In genomic region chr4:144891743-144892132, GRCm38 (mm10) we compare ENCODE assay signal across 7 mouse cellular contexts. TPM values are rescaled to one million over a fixed set of nuclear protein-coding genes. Genes with fewer than 3 reads are reported as not detected.
A peak's percentile ranks its signal among the peaks of the same experiment; 100 is the strongest.
DNase-seq lines count a peak whose midpoint lies in the region; ATAC-seq and TF ChIP-seq lines count a peak whose summit lies in the region.

No protein-coding gene starts in this region.

- H3K9ac ChIP-seq in neural tube, embryonic 11.5 days (ENCODE audit: low read length) = peak overlapping the region; percentile 66
- H3K9ac ChIP-seq in forebrain, embryonic 14.5 days (ENCODE audit: low read length) = peak overlapping the region; percentile 56; the same call in 1 of the 2 replicates
- no peak overlapping the region for H3K9ac ChIP-seq in limb, embryonic 15.5 days
- peak overlapping the region; percentile 86 for H3K9ac ChIP-seq in stomach, postnatal 0 days (ENCODE audit: low read length)

- no peaks in the 10 kb centered on the region for H3K27me3 ChIP-seq in neural tube, embryonic 11.5 days (ENCODE audit: control insufficient read depth, insufficient read depth, low read length)
- peaks cover 28% of the 10 kb centered on the region for H3K27me3 ChIP-seq in forebrain, embryonic 14.5 days (replicated peaks; ENCODE audit: control insufficient read depth, insufficient read depth, low read length)
- no peaks in the 10 kb centered on the region for H3K27me3 ChIP-seq in limb, embryonic 15.5 days
- no peaks in the 10 kb centered on the region for H3K27me3 ChIP-seq in stomach, postnatal 0 days (ENCODE audit: control insufficient read depth, insufficient read depth, low read length)

- peaks cover 22% of the 10 kb centered on the region for H3K4me1 ChIP-seq in neural tube, embryonic 11.5 days (ENCODE audit: control insufficient read depth, insufficient read depth, low read length)
- H3K4me1 ChIP-seq in forebrain, embryonic 14.5 days (ENCODE audit: control insufficient read depth, insufficient read depth, low read length) = peaks cover 7% of the 10 kb centered on the region
- H3K4me1 ChIP-seq in limb, embryonic 15.5 days = peaks cover 67% of the 10 kb centered on the region
- H3K4me1 ChIP-seq in stomach, postnatal 0 days (replicated peaks; ENCODE audit: control insufficient read depth, insufficient read depth) = peaks cover 17% of the 10 kb centered on the region

- H3K9me3 ChIP-seq in neural tube, embryonic 11.5 days (ENCODE audit: control insufficient read depth, low read length) = no peaks in the 10 kb centered on the region
- no peaks in the 10 kb centered on the region for H3K9me3 ChIP-seq in forebrain, embryonic 14.5 days (replicated peaks; ENCODE audit: control insufficient read depth, low read length)
- H3K9me3 ChIP-seq in limb, embryonic 15.5 days = no peaks in the 10 kb centered on the region
- H3K9me3 ChIP-seq in stomach, postnatal 0 days (ENCODE audit: control insufficient read depth, low read length) = no peaks in the 10 kb centered on the region

- no peak for TF ChIP-seq EP300 in stomach, postnatal 0 days (optimal IDR thresholded peaks at IDR 0.05)

- no peaks in the 10 kb centered on the region for H3K36me3 ChIP-seq in neural tube, embryonic 11.5 days (ENCODE audit: control insufficient read depth, insufficient read depth, low read length)
- H3K36me3 ChIP-seq in forebrain, embryonic 14.5 days (ENCODE audit: control insufficient read depth, insufficient read depth, low read length) = no peaks in the 10 kb centered on the region
- H3K36me3 ChIP-seq in limb, embryonic 15.5 days = no peaks in the 10 kb centered on the region
- H3K36me3 ChIP-seq in stomach, postnatal 0 days (ENCODE audit: control insufficient read depth, insufficient read depth, low read length) = no peaks in the 10 kb centered on the region

- DNase-seq in neural tube, embryonic 11.5 days (ENCODE audit: low spot score) = no peak
- no peak for DNase-seq in neural tube, embryonic 10.5 days (ENCODE audit: extremely low spot score, low spot score)
- DNase-seq in forebrain, embryonic 14.5 days (ENCODE audit: low spot score) = no peak
- no peak for DNase-seq in stomach, postnatal 0 days (ENCODE audit: low spot score)
- no peak for DNase-seq in left cerebral cortex, postnatal 10 days (ENCODE audit: extremely low spot score in 1 of 2, low spot score in 2 of 2)
- DNase-seq in kidney, postnatal 4 days = no peak

- H3K4me3 ChIP-seq in neural tube, embryonic 11.5 days (ENCODE audit: low read depth, low read length) = peak overlapping the region; percentile 57
- peak overlapping the region; percentile 43 for H3K4me3 ChIP-seq in forebrain, embryonic 14.5 days (ENCODE audit: low read depth, low read length)
- H3K4me3 ChIP-seq in limb, embryonic 15.5 days = peak overlapping the region; percentile 70
- peak overlapping the region; percentile 72 for H3K4me3 ChIP-seq in stomach, postnatal 0 days (ENCODE audit: low read depth, low read length)

- no peak for TF ChIP-seq CTCF in stomach, postnatal 0 days (IDR thresholded peaks at IDR 0.05; ENCODE audit: low read depth)

- peak overlapping the region; percentile 60 for H3K27ac ChIP-seq in neural tube, embryonic 11.5 days (ENCODE audit: low read depth, low read length)
- no peak overlapping the region; the same call in 1 of the 2 replicates for H3K27ac ChIP-seq in forebrain, embryonic 14.5 days (ENCODE audit: low read depth, low read length)
- peak overlapping the region; percentile 93 for H3K27ac ChIP-seq in limb, embryonic 15.5 days
- peak overlapping the region; percentile 96 for H3K27ac ChIP-seq in stomach, postnatal 0 days (replicated peaks)

- ATAC-seq in neural tube, embryonic 11.5 days (ENCODE audit: insufficient read depth, low FRiP score, low TSS enrichment) = no peak
- no peak for ATAC-seq in forebrain, embryonic 14.5 days
- ATAC-seq in limb, embryonic 15.5 days (ENCODE audit: insufficient number of reproducible peaks, low FRiP score, low TSS enrichment, low read depth) = no peak
- ATAC-seq in stomach, postnatal 0 days (ENCODE audit: low FRiP score, low TSS enrichment) = no peak

- intact Hi-C loops in left cerebral cortex, postnatal 10 days (cut with DNase I) = loop anchor here (5.0 to 10.0 kb wide), 4 partner anchors 83 to 313 kb away; no protein-coding TSS in a partner anchor

- H3K4me2 ChIP-seq in neural tube, embryonic 11.5 days (ENCODE audit: low read depth) = peak overlapping the region; percentile 56
- H3K4me2 ChIP-seq in forebrain, embryonic 14.5 days (ENCODE audit: low read length) = peak overlapping the region; percentile 81
- H3K4me2 ChIP-seq in limb, embryonic 15.5 days = peak overlapping the region; percentile 87
- peak overlapping the region; percentile 84 for H3K4me2 ChIP-seq in stomach, postnatal 0 days (replicated peaks; ENCODE audit: low read depth)

- 9% methylated on average over 5 of the region's 5 CpGs for WGBS in neural tube, embryonic 11.5 days
- WGBS in forebrain, embryonic 14.5 days = 9% methylated on average over 5 of the region's 5 CpGs
- WGBS in limb, embryonic 15.5 days = 18% methylated on average over 5 of the region's 5 CpGs
- WGBS in stomach, postnatal 0 days = 31% methylated on average over 5 of the region's 5 CpGs

RNA-seq across cellular contexts. Expression of gene Dhrs3, which starts 0.9 kb away (rescaled TPM):
- polyA plus RNA-seq in neural tube, embryonic 11.5 days (2014; fragmentation: Nextera tagmentation; extraction: Ambion mirVana) = 113 and 128 TPM in 2 replicates
- polyA plus RNA-seq in forebrain, embryonic 14.5 days (2014; fragmentation: Nextera tagmentation; extraction: Ambion mirVana) = 16.1 and 25.8 TPM in 2 replicates
- polyA plus RNA-seq in limb, embryonic 15.5 days (2015; fragmentation: Nextera tagmentation; extraction: Ambion mirVana) = 113 and 114 TPM in 2 replicates
- polyA plus RNA-seq in stomach, postnatal 0 days (2015; fragmentation: Nextera tagmentation; extraction: Ambion mirVana) = 103 and 106 TPM in 2 replicates
- total RNA-seq in left cerebral cortex, postnatal 10 days (2021) = 10 to 100 TPM; 16.0 to 16.6 TPM
